Mouse (Mus musculus): ENCODE measurements around the gene Sipa1l1. TPM values are rescaled to one million over a fixed set of nuclear protein-coding genes. Genes with fewer than 3 reads are reported as not detected.
A peak's percentile ranks its signal among the peaks of the same experiment; 100 is the strongest.

The Sipa1l1 gene
- polyA plus RNA-seq (2015; fragmentation: Nextera tagmentation; extraction: Ambion mirVana): 16.9 and 22.3 TPM in 2 replicates

GRCm38 (mm10) chr12:82168820-82169533, at the start of gene Sipa1l1:
Sipa1l1 (plus strand) TSS chr12:82169320.
- no peaks in the 10 kb centered on the region for H3K9me3 ChIP-seq (replicated peaks)
- peak; percentile 85 for ATAC-seq (replicated peaks; ENCODE audit: insufficient number of reproducible peaks, insufficient read depth, low FRiP score, low read depth)
- WGBS: 2% methylated on average over 37 of the region's 43 CpGs

GRCm38 (mm10) chr12:82121947-82122346, 47.2 kb upstream of the Sipa1l1 start:
- Histone ChIP-seq H3K4me3 (peak overlapping the region; percentile 28), H3K36me3 (no peaks in the 10 kb centered on the region), H3K4me2 (peak overlapping the region; percentile 62), H3K4me1 (replicated peaks) (peaks cover 16% of the 10 kb centered on the region), H3K27me3 (no peaks in the 10 kb centered on the region), H3K9me3 (replicated peaks) (no peaks in the 10 kb centered on the region), H3K9ac (no peak overlapping the region; the same call in 1 of the 2 replicates), H3K27ac (peak overlapping the region; percentile 90)
- no peak for ATAC-seq (replicated peaks; ENCODE audit: insufficient number of reproducible peaks, insufficient read depth, low FRiP score, low read depth)
- WGBS: 45% methylated on average over 10 of the region's 10 CpGs

More at GRCm38 (mm10) chr12:82168820-82169533, at the start of gene Sipa1l1:
- Histone ChIP-seq H3K4me3 (peak within 1 kb of the TSS; percentile 96), H3K4me2 (peak within 1 kb of the TSS; percentile 93), H3K36me3 (no peaks in the 10 kb centered on the region), H3K27me3 (no peaks in the 10 kb centered on the region), H3K4me1 (replicated peaks) (peaks cover 14% of the 10 kb centered on the region), H3K9ac (peak within 1 kb of the TSS; percentile 92), H3K27ac (peak within 1 kb of the TSS; percentile 94)

GRCm38 (mm10) chr12:82122450-82123249, 46.5 kb upstream of the Sipa1l1 start:
- peak overlapping the region; percentile 90 for H3K27ac ChIP-seq
- peak overlapping the region; percentile 13 for H3K9ac ChIP-seq
- H3K4me2 ChIP-seq: peak overlapping the region; percentile 62
- no peaks in the 10 kb centered on the region for H3K9me3 ChIP-seq (replicated peaks)
- peak overlapping the region; percentile 28 for H3K4me3 ChIP-seq
- H3K36me3 ChIP-seq: no peaks in the 10 kb centered on the region
- peak; percentile 83 for ATAC-seq (replicated peaks; ENCODE audit: insufficient number of reproducible peaks, insufficient read depth, low FRiP score, low read depth)
- H3K4me1 ChIP-seq (replicated peaks): peaks cover 16% of the 10 kb centered on the region
- H3K27me3 ChIP-seq: no peaks in the 10 kb centered on the region
- 6% methylated on average over 22 of the region's 22 CpGs for WGBS

GRCm38 (mm10) chr12:82126796-82127195, 42.3 kb upstream of the Sipa1l1 start:
- Histone ChIP-seq H3K4me3 (no peak overlapping the region), H3K27ac (no peak overlapping the region), H3K4me1 (replicated peaks) (peaks cover 11% of the 10 kb centered on the region), H3K9me3 (replicated peaks) (no peaks in the 10 kb centered on the region), H3K9ac (no peak overlapping the region), H3K27me3 (no peaks in the 10 kb centered on the region), H3K36me3 (no peaks in the 10 kb centered on the region), H3K4me2 (no peak overlapping the region)
- no peak for ATAC-seq (replicated peaks; ENCODE audit: insufficient number of reproducible peaks, insufficient read depth, low FRiP score, low read depth)
- WGBS: 57% methylated on average over 3 of the region's 3 CpGs

- Histone ChIP-seq H3K27me3 (no peaks in the 10 kb centered on the region), H3K9me3 (replicated peaks) (no peaks in the 10 kb centered on the region), H3K27ac (no peak overlapping the region), H3K4me1 (replicated peaks) (no peaks in the 10 kb centered on the region), H3K4me3 (no peak overlapping the region), H3K9ac (no peak overlapping the region), H3K36me3 (no peaks in the 10 kb centered on the region), H3K4me2 (no peak overlapping the region)
- ATAC-seq (replicated peaks; ENCODE audit: insufficient number of reproducible peaks, insufficient read depth, low FRiP score, low read depth): no peak
- 79% methylated on average over 17 of the region's 17 CpGs for whole genome bisulfite sequencing
Measured at GRCm38 (mm10) chr12:82139234-82140166, 29.6 kb upstream of the Sipa1l1 start.

GRCm38 (mm10) chr12:82143371-82143770, 25.7 kb upstream of the Sipa1l1 start:
- Histone ChIP-seq H3K27me3 (no peaks in the 10 kb centered on the region), H3K4me3 (no peak overlapping the region), H3K27ac (no peak overlapping the region), H3K36me3 (no peaks in the 10 kb centered on the region), H3K9me3 (replicated peaks) (no peaks in the 10 kb centered on the region), H3K4me1 (replicated peaks) (no peaks in the 10 kb centered on the region), H3K4me2 (no peak overlapping the region), H3K9ac (no peak overlapping the region)
- 79% methylated on average over 3 of the region's 3 CpGs for WGBS
- no peak for ATAC-seq (replicated peaks; ENCODE audit: insufficient number of reproducible peaks, insufficient read depth, low FRiP score, low read depth)

GRCm38 (mm10) chr12:82145173-82145572, 23.9 kb upstream of the Sipa1l1 start:
- no peaks in the 10 kb centered on the region for H3K36me3 ChIP-seq
- no peak overlapping the region for H3K27ac ChIP-seq
- H3K27me3 ChIP-seq: no peaks in the 10 kb centered on the region
- H3K4me2 ChIP-seq: no peak overlapping the region
- no peak for ATAC-seq (replicated peaks; ENCODE audit: insufficient number of reproducible peaks, insufficient read depth, low FRiP score, low read depth)
- H3K4me3 ChIP-seq: no peak overlapping the region
- no peak overlapping the region for H3K9ac ChIP-seq
- H3K4me1 ChIP-seq (replicated peaks): no peaks in the 10 kb centered on the region
- H3K9me3 ChIP-seq (replicated peaks): no peaks in the 10 kb centered on the region

- Histone ChIP-seq H3K36me3 (no peaks in the 10 kb centered on the region), H3K4me2 (no peak overlapping the region), H3K27me3 (no peaks in the 10 kb centered on the region), H3K4me1 (replicated peaks) (no peaks in the 10 kb centered on the region), H3K4me3 (no peak overlapping the region), H3K9me3 (replicated peaks) (no peaks in the 10 kb centered on the region), H3K9ac (no peak overlapping the region), H3K27ac (no peak overlapping the region)
- 84% methylated on average over 12 of the region's 12 CpGs for WGBS
- ATAC-seq (replicated peaks; ENCODE audit: insufficient number of reproducible peaks, insufficient read depth, low FRiP score, low read depth): no peak
Measured at GRCm38 (mm10) chr12:82147021-82147693, 22.0 kb upstream of the Sipa1l1 start.

GRCm38 (mm10) chr12:82148328-82148930, 20.7 kb upstream of the Sipa1l1 start:
- Histone ChIP-seq H3K27ac (no peak overlapping the region), H3K4me3 (no peak overlapping the region), H3K36me3 (no peaks in the 10 kb centered on the region), H3K27me3 (no peaks in the 10 kb centered on the region), H3K9ac (no peak overlapping the region), H3K4me1 (replicated peaks) (no peaks in the 10 kb centered on the region), H3K9me3 (replicated peaks) (no peaks in the 10 kb centered on the region), H3K4me2 (no peak overlapping the region)
- WGBS: 61% methylated on average over 8 of the region's 8 CpGs
- ATAC-seq (replicated peaks; ENCODE audit: insufficient number of reproducible peaks, insufficient read depth, low FRiP score, low read depth): no peak

GRCm38 (mm10) chr12:82151019-82151418, 18.1 kb upstream of the Sipa1l1 start:
- 63% methylated on average over 2 of the region's 2 CpGs for WGBS
- H3K4me2 ChIP-seq: no peak overlapping the region
- no peaks in the 10 kb centered on the region for H3K27me3 ChIP-seq
- H3K4me3 ChIP-seq: no peak overlapping the region
- no peaks in the 10 kb centered on the region for H3K9me3 ChIP-seq (replicated peaks)
- no peaks in the 10 kb centered on the region for H3K4me1 ChIP-seq (replicated peaks)
- no peaks in the 10 kb centered on the region for H3K36me3 ChIP-seq
- no peak for ATAC-seq (replicated peaks; ENCODE audit: insufficient number of reproducible peaks, insufficient read depth, low FRiP score, low read depth)
- no peak overlapping the region for H3K9ac ChIP-seq
- H3K27ac ChIP-seq: no peak overlapping the region

All from heart, embryonic 15.5 days (tissue).